16 mouse cellular contexts compared by ENCODE assay signal in genomic region chr2:130916521-130917147, GRCm38 (mm10). TPM values are rescaled to one million over a fixed set of nuclear protein-coding genes. Genes with fewer than 3 reads are reported as not detected.
DNase-seq lines count a peak whose midpoint lies in the region; ATAC-seq lines count a peak whose summit lies in the region.
"Had no signal": no experiment of that assay in that cellular context is flagged by ENCODE, and none has a peak within 500 bp of the region (broad histone marks: within the 10 kb centered on the region; RNA-seq: fewer than 3 reads in every experiment).

No protein-coding gene starts in this region.

- peaks cover 7% of the 10 kb centered on the region; the same call in 1 of the 2 replicates for H3K4me1 ChIP-seq in kidney, embryonic 16.5 days (ENCODE audit: insufficient read depth, low read length)
- H3K4me1 ChIP-seq in kidney, embryonic 14.5 days (ENCODE audit: control insufficient read depth, insufficient read depth, low read length): no peaks in the 10 kb centered on the region
- peaks cover 7% of the 10 kb centered on the region; the same call in 1 of the 2 replicates for H3K4me1 ChIP-seq in limb, embryonic 15.5 days

- H3K27ac ChIP-seq in kidney, embryonic 16.5 days (ENCODE audit: low read length): peak overlapping the region; percentile 28
- no peak overlapping the region for H3K27ac ChIP-seq in kidney, embryonic 14.5 days (ENCODE audit: low read depth, low read length)
- peak overlapping the region; percentile 43 for H3K27ac ChIP-seq in limb, embryonic 15.5 days
- H3K27ac ChIP-seq: heart, embryonic 13.5 days; hindbrain, embryonic 10.5 days had no signal

- ATAC-seq in kidney, embryonic 16.5 days (ENCODE audit: low FRiP score, low TSS enrichment): no peak
- no peak for ATAC-seq in kidney, embryonic 14.5 days (ENCODE audit: low FRiP score, low TSS enrichment)
- ATAC-seq in limb, embryonic 15.5 days (ENCODE audit: insufficient number of reproducible peaks, low FRiP score, low TSS enrichment, low read depth): no peak
- ATAC-seq: CD4-positive, CD25-positive, alpha-beta regulatory T cell, adult 4 months; inflammation-experienced regulatory T-cells, adult 6 months had no signal

- no peak overlapping the region for H3K4me2 ChIP-seq in kidney, embryonic 16.5 days (replicated peaks; ENCODE audit: low read depth, low read length)
- no peak overlapping the region for H3K4me2 ChIP-seq in kidney, embryonic 14.5 days (replicated peaks; ENCODE audit: low read depth, low read length)
- no peak overlapping the region for H3K4me2 ChIP-seq in limb, embryonic 15.5 days
- H3K4me2 ChIP-seq: heart, embryonic 13.5 days had no signal

- no peaks in the 10 kb centered on the region for H3K27me3 ChIP-seq in kidney, embryonic 16.5 days (ENCODE audit: insufficient read depth, low read length)
- H3K27me3 ChIP-seq in kidney, embryonic 14.5 days (ENCODE audit: control insufficient read depth, insufficient read depth, low read length): no peaks in the 10 kb centered on the region
- no peaks in the 10 kb centered on the region for H3K27me3 ChIP-seq in limb, embryonic 15.5 days
- H3K27me3 ChIP-seq: heart, embryonic 13.5 days had no signal

- 6% methylated on average over 3 of the region's 3 CpGs for WGBS in kidney, embryonic 16.5 days
- 6% methylated on average over 3 of the region's 3 CpGs for WGBS in kidney, embryonic 14.5 days
- WGBS in limb, embryonic 15.5 days: 14% methylated on average over 3 of the region's 3 CpGs

- H3K9me3 ChIP-seq in kidney, embryonic 16.5 days (ENCODE audit: low read length): no peaks in the 10 kb centered on the region
- no peaks in the 10 kb centered on the region for H3K9me3 ChIP-seq in kidney, embryonic 14.5 days (ENCODE audit: control insufficient read depth, low read length)
- no peaks in the 10 kb centered on the region for H3K9me3 ChIP-seq in limb, embryonic 15.5 days
- H3K9me3 ChIP-seq: heart, embryonic 13.5 days; hindbrain, embryonic 10.5 days had no signal

- no peak overlapping the region for H3K4me3 ChIP-seq in kidney, embryonic 16.5 days (ENCODE audit: low read length)
- no peak overlapping the region for H3K4me3 ChIP-seq in kidney, embryonic 14.5 days (ENCODE audit: low read length)
- H3K4me3 ChIP-seq in limb, embryonic 15.5 days: no peak overlapping the region
- H3K4me3 ChIP-seq: heart, embryonic 13.5 days; hindbrain, embryonic 10.5 days had no signal

- H3K9ac ChIP-seq in kidney, embryonic 16.5 days (replicated peaks; ENCODE audit: low read length): no peak overlapping the region
- no peak overlapping the region for H3K9ac ChIP-seq in kidney, embryonic 14.5 days (ENCODE audit: low read depth, low read length)
- no peak overlapping the region for H3K9ac ChIP-seq in limb, embryonic 15.5 days
- H3K9ac ChIP-seq: heart, embryonic 13.5 days had no signal

- DNase-seq in adipocyte (ENCODE audit: low spot score): peak; percentile 33
- peak; percentile 33 for DNase-seq in embryo, embryonic 10.5 days (ENCODE audit: low spot score)
- DNase-seq in heart, adult 9 months (ENCODE audit: low spot score in 2 of 2): no peak
- DNase-seq in spleen, postnatal 4 days (ENCODE audit: low spot score in 2 of 2): no peak
- DNase-seq: cerebellum, postnatal 25 days; gastrocnemius, postnatal 25 days; lung, postnatal 36 days; midbrain, embryonic 14.5 days; thymus, adult 18-20 months had no signal

- no peaks in the 10 kb centered on the region for H3K36me3 ChIP-seq in kidney, embryonic 16.5 days (ENCODE audit: insufficient read depth, low read length)
- no peaks in the 10 kb centered on the region for H3K36me3 ChIP-seq in kidney, embryonic 14.5 days (ENCODE audit: control insufficient read depth, insufficient read depth, low read length)
- no peaks in the 10 kb centered on the region for H3K36me3 ChIP-seq in limb, embryonic 15.5 days
- H3K36me3 ChIP-seq: heart, embryonic 13.5 days; hindbrain, embryonic 10.5 days had no signal

RNA-seq across cellular contexts. Expression of gene Atrn, which starts 10.3 kb away (rescaled TPM):
- polyA plus RNA-seq in kidney, embryonic 16.5 days (2015; fragmentation: Nextera tagmentation; extraction: Ambion mirVana): 6.3 and 7.6 TPM in 2 replicates
- 8.2 and 11.6 TPM in 2 replicates for polyA plus RNA-seq in kidney, embryonic 14.5 days (2014; fragmentation: Nextera tagmentation; extraction: Ambion mirVana)
- 6.6 and 7.7 TPM in 2 replicates for polyA plus RNA-seq in limb, embryonic 15.5 days (2015; fragmentation: Nextera tagmentation; extraction: Ambion mirVana)

RNA-seq across cellular contexts. Expression of gene 4930402H24Rik, which starts 10.4 kb away (rescaled TPM):
- polyA plus RNA-seq in kidney, embryonic 16.5 days (2015; fragmentation: Nextera tagmentation; extraction: Ambion mirVana): 35.8 and 42.0 TPM in 2 replicates
- 20.6 and 35.0 TPM in 2 replicates for polyA plus RNA-seq in kidney, embryonic 14.5 days (2014; fragmentation: Nextera tagmentation; extraction: Ambion mirVana)
- 32.4 and 36.7 TPM in 2 replicates for polyA plus RNA-seq in limb, embryonic 15.5 days (2015; fragmentation: Nextera tagmentation; extraction: Ambion mirVana)

Comparison
In these comparisons a context has a peak if more than half of its experiments do, and no peak if none do; other contexts are left out.
1. DNase-seq: peak in adipocyte (single experiment) and embryo, embryonic 10.5 days (single experiment); none in heart, adult 9 months (0 of 2) and spleen, postnatal 4 days (0 of 2).